Mouse (Mus musculus) cerebellum, adult 2 months (tissue): ENCODE measurements at regions not wholly inside any gene's neighbourhood (a gene's known extent, or its start where the extent isn't known, plus 50 kb on each side); places are given as distances from the start of the nearest gene placed in this dataset.

Experiments
- CTCF ChIP-seq: fragments of 200-500 bp; IDR thresholded peaks from 2 replicates; pipeline ENCODE4 v1.5.1; 2011; ENCODE audit warnings: low read depth, mild to moderate bottlenecking, control low read depth, low read length, moderate library complexity, borderline replicate concordance; ENCODE audit not compliant: insufficient read depth
- POLR2A ChIP-seq: fragments of 200-500 bp; IDR thresholded peaks from 2 replicates; pipeline ENCODE4 v1.6.1; 2011; ENCODE audit warnings: low read length, control low read depth, borderline replicate concordance; ENCODE audit not compliant: insufficient read depth

GRCm38 (mm10) chr9:63892235-63892971, 129.5 kb downstream of the Smad6 start:
- TF ChIP-seq POLR2A (no peak), CTCF (no peak)
